Mouse (Mus musculus) thymus, adult 2 months (tissue): ENCODE measurements at regions not wholly inside any gene's neighbourhood (a gene's known extent, or its start where the extent isn't known, plus 50 kb on each side); places are given as distances from the start of the nearest gene placed in this dataset.

Experiments
- CTCF ChIP-seq: fragments of 200-500 bp; IDR thresholded peaks from 2 replicates; pipeline ENCODE4 v1.5.1; 2012; ENCODE audit warnings: mild to moderate bottlenecking, control low read depth, low read length, moderate library complexity, borderline replicate concordance; ENCODE audit not compliant: control insufficient read depth, poor library complexity, insufficient read depth; ENCODE audit errors: extremely low read depth
- POLR2A ChIP-seq: fragments of 200-500 bp; IDR thresholded peaks from 2 replicates; pipeline ENCODE4 v1.6.1; 2012; ENCODE audit warnings: mild to moderate bottlenecking, low read length, control low read depth, moderate library complexity; ENCODE audit not compliant: control insufficient read depth, poor library complexity, insufficient read depth; ENCODE audit errors: extremely low read depth

DNA sequence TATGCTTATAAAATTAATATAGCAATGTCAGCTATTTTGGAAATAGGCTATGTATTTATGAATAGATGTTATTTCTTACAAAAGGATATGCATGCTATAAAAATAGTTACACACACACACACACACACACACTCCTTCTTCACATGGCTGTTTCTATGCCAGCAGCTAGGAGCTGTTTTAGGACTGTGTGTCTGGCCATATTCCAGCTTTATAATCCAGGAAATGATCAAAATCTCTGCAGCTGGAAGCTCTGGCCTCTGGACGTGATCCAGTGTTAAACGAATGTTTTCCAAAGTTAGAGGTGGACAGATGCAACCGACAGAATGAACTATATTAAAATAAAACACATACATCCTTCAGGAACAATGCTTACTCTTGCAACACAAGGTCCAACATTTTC is 125.9 kb upstream of the Rxylt1 start:
- no peak for TF ChIP-seq CTCF
- no peak for TF ChIP-seq POLR2A
